Mouse (Mus musculus): ENCODE measurements at regions not wholly inside any gene's neighbourhood (a gene's known extent, or its start where the extent isn't known, plus 50 kb on each side); places are given as distances from the start of the nearest gene placed in this dataset.

DNA sequence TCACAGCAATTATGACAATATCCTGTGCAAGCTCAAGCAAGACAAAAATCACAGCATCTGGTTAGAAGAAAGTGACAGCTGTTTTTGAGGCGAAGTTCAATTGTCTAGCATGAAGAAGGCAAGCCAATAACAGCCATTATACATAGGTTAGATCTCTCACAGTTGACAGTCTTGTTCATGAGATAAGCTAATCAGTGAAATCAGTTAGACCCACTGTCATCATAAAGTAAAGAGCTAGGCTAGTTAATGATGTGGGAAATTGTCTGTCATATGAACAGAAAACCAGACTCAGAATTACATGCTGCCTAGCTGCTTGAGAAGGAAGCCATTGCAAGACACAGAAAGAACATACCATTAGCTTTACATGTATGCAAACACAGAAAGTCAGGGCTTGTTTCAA is 470.2 kb upstream of the 5930422O12Rik start:
- CTCF ChIA-PET, result no interaction called here

DNA sequence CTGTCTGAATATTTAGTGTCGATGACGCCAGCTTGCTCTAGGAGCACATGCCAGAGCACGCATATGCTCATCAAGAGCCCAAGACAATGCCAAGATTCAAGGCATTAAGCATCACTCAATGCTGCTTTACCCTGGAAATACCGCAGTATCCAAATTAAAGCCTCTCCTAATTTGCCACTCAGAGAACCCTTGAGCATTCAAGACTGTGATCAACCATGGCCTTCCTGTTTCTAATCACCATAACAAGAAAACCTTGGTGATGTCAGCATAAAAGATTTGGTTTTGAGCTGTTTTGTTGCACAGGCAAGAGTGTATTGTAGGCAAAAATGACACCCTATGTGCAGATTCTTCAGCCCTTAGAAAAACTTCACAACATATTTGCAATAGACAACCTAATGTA is 469.7 kb upstream of the 5930422O12Rik start:
- CTCF ChIA-PET, result no interaction called here

DNA sequence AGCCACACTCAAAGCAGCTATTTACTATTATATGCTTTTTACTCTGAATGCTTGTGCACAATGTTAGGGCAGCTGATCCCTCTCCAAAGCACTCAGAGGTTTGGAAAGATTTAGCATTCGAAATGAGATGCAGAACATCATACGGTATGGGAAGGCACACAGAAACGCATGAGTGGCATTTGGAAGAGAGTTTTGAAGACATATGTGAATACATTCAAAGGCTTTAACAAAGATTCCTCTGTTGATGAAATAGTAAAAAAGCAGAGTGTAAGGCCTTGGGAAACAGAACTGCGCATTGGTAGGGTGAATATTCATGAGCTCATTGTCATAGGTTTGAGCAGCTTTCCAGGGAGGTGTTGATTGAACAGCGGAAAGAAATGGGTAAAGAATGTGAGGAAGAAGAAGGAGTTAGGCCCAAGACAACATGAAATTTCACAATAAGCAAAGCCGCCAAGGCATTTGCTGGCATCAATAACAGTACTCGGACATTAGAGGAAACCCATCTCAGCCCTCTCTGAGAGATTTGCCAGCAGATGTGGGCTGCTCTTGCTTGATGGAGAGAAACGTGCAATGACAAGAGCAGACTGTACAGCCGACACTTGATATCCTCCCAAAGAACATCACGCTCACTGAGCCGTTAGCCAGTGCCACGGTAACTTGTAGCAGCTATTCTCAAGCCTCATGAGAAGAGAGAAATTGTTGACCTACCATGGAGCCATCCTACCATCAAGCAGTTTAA is 469.0 kb upstream of the 5930422O12Rik start:
- CTCF ChIA-PET, result no interaction called here

DNA sequence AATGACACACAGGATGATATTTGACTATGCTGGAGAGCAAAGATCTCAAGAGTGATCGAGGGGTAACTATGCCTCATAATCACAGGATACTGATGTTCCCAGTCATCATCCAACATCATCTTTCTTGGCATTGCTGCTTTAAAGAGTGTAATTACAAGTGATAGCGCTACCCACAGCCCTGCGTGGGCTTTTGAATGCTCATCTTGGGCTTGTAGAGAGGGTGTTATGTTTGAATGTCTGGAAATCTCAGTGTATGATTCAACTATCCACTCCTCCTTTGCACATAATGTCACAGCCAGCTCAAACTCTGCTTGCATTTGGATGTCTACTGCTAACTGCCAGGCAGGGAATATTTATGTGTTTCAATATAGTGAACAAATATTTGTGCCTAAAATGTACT is 438.3 kb upstream of the 5930422O12Rik start:
- CTCF ChIA-PET, result no interaction called here

DNA sequence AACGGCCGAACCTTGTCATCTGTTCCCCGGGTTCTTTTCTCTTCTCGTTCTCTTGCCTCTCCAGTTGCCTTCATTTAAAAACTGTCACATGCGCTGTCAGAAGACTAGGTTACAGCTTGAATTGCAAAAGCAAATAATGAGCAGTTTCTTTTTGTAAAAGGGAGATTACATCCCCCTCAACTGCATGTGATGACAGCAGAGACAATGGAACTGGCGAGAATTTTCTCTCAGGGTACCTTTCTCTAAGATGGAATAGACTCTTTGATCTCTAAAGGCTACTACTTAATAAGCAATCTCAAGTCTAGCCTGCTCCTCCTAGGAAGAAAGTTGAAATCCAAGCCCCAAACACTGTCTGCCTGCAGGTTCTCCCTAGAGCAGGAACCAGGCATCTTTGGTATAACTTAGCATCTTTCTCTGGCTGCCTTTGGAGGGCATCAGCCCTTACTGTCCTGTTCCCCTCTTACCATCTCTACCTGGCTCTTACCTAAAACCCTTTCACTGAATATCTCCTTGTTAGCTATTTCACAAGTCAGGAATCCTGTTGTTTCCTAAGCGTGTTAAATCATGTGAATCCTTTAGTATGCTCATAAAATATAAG is 424.4 kb upstream of the 5930422O12Rik start:
- CTCF ChIA-PET, result interaction anchor here (0.7 kb wide), 1 partner anchor 647 kb away, joined by 5 read pairs; no protein-coding TSS in a partner anchor

DNA sequence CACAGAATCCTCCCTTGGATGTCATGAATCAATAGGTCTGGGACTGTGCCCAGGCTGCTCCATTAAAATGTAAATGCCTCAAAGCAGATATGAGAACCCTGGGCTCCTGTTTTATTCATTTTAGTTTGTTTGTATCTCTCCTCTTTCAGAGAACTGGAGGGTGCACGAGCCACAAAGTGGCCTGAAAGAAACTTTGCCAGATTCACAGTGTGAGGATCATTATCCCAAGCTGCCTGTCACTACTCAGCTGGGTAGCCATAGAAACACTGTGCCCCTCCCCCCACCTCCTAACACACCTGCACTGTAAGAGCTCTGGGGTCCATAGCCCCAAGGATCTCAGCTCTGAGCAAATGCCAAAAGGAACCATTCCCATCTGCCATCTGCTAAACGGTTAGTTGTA is 423.9 kb upstream of the 5930422O12Rik start:
- CTCF ChIA-PET, result interaction anchor here (0.7 kb wide), 1 partner anchor 647 kb away, joined by 5 read pairs; no protein-coding TSS in a partner anchor

DNA sequence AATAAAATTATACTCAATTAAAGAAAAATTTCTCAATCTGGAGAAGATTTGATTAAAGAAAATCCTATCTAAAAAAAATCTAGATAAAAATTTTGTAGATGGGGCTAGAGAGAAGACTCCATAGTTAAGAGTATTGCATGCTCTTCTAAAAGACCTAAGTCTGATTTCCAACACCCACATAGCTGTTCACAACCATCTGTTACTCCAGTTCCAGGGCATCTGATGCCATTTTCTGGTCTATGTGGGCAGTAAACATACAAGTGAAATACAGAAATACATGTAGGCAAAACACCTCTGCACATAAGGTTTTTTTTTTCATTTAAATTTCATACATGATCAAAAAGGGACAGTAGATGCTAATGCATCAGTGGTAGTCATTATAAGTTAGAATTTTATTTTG is 418.4 kb upstream of the 5930422O12Rik start:
- CTCF ChIA-PET, result no interaction called here

DNA sequence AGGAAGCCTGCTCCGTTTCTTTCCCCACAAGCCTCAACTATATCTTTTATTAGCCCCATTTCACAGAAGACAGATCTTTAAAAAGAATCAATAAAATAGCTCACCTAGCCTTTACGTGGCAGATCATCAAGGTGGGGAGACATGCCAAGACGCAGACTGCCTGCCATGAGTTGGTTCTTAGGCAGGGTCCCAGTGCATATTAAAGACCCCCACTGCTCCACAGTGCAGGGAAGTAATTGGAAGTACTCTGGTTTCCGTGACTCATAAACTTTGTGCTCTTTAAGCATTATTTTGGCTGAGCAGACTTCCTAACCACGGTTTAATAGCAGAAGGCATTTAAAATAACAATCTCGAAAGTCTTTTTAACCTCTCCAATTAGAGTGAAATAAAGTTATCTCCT is 415.7 kb upstream of the 5930422O12Rik start:
- CTCF ChIA-PET, result no interaction called here

DNA sequence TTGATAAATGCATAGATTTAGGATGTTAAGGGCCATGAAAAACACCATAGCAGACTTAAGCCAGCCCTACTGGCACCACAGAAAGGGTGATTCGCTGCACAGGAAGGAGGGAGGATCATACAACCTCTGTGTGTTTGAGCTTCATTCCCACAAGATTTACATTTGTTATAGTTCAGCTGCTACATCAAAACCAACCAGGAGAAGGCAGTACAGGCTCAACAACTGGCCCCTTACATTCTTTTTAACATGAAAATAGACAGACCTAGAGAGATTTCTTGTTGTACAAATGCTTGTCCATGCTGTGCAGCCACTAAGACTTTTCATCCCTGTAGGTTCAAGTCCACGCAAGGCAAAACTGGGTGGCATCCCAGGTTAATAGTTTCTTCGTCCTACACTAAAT is 412.6 kb upstream of the 5930422O12Rik start:
- CTCF ChIA-PET, result no interaction called here

DNA sequence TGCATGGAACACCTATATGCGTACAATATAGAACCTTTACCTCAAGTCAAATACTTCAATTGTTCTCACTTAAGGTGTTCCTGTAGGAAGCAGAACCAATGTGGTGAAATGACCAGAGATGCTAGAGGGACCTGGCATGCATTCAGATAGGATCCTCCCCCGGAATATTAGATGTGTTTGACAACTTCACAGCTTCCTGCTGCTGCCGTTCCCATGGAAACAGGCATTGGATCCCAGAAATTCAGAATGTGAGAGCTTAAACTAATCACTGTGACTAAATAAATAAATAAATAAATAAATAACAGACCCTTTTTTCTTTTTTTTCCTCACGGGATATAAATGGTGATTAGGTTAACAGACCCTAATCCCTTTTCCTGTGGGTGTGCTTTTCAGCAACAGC is 401.5 kb upstream of the 5930422O12Rik start:
- CTCF ChIA-PET, result no interaction called here

DNA sequence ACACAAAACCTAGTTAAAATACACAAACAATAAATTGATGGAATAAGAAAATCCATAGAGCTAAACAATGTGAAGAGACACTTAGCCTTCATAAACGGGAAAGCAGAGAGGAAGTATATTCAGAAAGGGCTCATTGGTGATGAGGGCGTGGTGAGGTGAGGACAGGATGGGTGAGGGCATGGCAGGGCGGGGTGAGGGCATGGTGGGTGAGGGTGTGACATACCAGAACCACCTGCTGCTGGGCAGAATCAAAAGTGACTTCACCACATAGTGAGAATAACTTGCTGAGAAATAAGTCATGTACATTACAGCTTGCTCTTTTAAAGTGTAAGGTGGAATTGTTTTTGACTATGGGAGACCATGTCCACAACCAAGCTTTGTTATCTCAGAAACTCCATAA is 399.1 kb upstream of the 5930422O12Rik start:
- CTCF ChIA-PET, result interaction anchor here (0.7 kb wide), 1 partner anchor 35 kb away, joined by 3 read pairs; no protein-coding TSS in a partner anchor

DNA sequence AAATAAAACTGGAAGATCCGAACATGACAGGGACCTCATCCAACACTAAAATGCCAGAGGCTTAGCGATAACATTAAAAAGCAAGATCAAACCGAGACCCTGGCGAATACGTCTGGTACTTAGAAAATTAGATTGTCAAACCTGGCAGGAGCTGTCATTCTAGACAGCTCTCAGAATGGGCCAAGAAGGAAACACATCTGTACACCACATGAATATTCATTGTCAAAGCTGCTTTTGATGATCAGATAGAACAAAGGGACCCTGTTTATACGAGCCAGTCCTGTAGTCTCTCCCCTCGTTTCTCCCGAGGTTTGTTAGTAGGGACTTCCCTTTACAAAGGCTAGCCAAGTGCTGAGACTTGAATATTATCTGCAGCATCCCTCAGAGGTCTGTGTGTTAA is 376.5 kb upstream of the 5930422O12Rik start:
- CTCF ChIA-PET, result interaction anchor here (0.6 to 0.7 kb wide), 2 partner anchors 160 to 589 kb away, joined by 3 to 4 read pairs; no protein-coding TSS in a partner anchor

DNA sequence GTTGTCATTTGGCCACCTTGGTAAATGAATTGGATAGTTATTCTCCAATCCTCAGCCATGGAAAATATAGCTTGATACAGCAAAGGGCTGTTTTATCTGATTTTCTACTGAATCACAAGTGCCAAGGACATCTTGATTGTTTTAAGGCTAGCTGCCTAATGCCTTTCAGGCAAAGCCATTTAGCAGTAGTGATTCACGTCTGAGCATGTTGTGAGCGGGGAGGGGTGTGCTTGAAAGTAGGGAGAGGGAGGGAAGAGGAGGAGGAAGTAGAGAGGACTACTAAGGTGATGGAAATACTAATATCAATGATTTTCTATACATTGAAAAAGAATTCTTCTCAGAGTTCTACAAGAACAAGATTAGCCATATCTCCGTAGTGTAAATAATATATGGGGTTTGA is 362.9 kb upstream of the 5930422O12Rik start:
- CTCF ChIA-PET, result no interaction called here

DNA sequence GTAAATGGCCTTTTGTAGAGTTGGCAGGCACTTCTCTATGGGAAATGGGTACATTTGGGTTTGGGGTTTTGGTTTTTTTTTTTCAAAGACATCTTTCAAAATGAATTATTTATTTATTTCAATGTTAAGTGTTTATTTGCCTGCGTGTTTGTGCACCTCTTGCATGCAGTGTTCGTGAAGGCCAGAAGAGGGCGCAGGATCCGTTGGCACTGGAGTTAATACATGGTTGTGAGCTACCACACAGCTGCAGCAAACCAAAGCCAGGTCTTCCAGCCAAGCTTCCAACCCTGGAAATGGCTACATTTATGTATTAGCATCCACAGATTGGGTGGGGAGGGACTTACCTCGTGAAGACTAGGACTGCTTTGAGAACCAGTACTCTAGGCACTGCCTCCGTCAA is 362.3 kb upstream of the 5930422O12Rik start:
- CTCF ChIA-PET, result no interaction called here

DNA sequence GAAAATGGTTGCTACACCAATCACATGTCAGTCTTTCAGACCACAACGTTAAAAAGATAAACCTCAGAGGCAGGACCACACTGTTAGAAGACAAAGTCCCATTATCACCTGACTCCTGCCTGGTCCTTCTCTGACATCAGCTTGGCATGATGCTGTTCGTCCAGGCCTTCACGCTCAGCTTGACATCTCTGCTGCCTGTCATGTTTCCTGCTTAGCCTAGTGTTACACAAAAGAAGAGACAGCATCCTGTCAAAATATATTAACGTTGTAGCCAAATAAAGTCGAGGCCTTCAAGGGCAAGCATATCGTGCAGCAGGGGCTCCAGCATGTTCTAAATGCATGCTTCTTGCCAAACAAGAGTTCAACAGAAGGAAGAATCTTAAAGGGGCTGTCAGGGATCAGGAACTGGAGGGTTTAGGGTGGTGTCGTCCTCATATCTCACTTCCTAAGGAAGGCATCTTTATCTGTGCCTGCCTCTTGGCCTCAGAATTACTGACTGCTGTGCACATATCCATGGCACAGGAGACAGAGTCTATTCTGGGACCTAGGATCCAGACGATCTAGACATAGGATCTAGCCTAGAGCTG is 361.0 kb upstream of the 5930422O12Rik start:
- CTCF ChIA-PET, result no interaction called here

DNA sequence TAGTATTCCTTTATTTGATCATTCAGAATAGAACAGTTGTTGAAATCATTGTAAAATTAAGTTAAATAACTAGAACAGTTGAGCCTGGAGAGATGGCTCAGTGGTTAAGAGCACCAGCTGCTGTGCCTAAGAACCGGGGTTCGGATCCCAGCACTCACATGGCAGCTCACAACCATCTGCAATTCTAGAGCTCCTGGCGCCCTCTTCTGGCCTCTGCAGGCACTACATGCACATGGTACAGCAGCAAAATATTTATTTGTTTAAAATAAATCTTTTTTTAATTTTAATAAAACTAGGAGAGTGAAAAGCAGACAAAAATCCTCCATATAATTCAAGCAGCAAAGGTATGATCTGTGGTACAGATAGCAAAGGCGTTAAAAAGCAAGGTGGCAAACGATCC is 360.0 kb upstream of the 5930422O12Rik start:
- CTCF ChIA-PET, result no interaction called here

DNA sequence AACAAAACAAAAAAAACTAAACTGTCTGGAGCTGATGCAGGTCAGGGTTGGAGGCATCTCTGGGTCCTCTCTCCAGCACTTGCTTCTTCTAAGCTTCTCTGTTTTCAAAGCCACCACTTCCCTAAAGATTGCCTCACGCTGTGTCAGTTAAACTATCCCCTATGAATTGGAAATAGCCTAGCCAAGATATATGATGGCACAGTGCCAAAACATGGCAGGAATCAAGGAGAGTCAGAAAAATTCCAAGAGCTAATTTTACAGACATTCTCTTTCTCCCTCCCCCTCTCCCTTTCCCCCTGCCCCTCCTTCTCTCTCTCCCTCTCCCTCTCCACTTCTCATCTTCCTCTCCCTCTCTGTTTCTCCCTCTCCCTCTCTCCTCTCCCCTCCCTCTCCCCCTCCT is 353.3 kb upstream of the 5930422O12Rik start:
- CTCF ChIA-PET, result no interaction called here

DNA sequence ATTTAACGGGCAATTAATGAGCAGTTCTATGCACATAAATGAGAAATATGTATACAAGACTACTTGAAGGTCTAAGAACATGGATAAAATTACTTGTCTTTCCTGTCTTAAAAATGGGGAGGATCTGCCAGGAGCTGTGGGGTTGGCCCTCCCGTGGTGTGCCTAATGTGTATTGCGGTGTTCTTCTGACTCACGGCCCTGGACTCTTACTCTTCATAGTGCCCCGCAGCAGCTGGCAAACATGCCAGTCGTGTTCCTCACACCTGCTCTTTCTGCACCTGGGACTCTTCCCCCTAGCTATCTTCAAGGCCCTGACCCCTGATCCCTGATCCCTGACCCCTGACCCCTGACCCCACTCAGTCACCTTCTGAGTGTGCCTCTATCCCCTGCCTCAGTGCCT is 352.3 kb upstream of the 5930422O12Rik start:
- CTCF ChIA-PET, result no interaction called here

DNA sequence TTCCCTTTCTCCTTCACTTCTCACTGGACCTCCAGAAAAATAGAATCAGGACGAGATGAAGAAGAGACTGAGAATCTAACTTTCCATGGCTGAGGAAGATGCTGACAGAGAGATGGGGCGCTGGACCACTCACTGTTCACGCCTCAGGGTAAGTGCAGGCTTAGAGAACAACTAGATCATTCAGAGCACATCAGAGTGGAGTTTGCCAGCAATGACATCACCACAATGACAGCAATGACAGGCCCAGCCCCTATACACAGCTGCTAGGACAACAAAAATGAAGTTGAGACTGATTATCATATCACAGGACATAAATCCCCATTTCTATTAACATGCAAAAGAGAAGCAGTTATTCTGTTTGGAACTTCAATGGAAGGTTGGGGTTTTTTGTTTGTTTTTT is 350.4 kb upstream of the 5930422O12Rik start:
- CTCF ChIA-PET, result no interaction called here

DNA sequence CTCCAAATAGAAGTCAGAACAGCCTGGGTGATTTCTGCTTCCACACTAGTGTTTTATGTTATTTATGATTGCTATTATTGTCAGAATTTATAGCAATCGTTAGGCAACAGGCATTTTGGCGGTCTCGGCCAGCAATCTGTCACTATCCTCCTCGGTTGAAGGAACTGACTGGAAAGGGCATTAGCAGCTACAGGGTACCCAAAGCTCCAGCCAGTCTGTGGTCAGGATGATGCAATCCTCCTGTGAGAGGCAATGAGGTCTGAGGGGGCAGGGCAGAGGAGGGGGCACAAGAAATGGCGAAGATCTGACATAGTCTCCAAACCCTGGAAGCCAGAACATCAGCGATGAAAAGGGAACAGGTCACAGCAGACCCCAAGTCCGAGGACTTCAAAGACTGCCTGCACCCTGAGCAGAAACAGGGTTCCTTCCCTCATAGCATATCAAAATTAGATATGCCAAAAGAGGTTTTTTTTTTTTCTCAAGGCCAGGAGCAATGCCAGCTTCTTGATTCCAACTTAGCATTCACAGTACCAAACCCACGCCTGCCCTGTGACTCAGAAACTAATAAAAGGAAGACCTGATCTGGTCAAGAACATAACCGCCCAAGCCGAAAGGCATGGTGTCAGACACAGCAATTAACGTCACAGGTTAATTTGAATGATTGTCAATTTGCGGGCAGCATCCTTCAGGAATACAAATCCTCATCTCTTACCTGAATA is 348.5 kb upstream of the 5930422O12Rik start:
- CTCF ChIA-PET, result no interaction called here

DNA sequence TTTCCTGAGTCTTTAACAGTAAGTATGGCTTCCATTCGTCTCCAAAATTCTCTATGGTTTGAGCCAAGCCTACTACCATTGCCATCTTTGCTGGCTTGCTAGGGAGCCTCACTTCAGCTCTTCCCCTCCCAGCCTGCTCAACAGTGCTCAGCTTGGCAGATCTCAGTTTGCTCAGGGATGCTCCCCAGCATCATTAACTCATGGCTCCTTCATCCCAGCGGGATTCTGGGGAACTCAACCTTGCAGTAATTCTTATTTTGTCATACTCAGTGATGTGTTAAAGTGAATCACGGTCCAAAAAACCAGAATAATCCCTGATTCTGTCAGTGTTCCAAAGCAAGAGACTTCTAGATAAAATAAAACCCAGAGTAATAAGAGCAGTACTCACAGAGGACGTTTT is 346.6 kb upstream of the 5930422O12Rik start:
- CTCF ChIA-PET, result no interaction called here

DNA sequence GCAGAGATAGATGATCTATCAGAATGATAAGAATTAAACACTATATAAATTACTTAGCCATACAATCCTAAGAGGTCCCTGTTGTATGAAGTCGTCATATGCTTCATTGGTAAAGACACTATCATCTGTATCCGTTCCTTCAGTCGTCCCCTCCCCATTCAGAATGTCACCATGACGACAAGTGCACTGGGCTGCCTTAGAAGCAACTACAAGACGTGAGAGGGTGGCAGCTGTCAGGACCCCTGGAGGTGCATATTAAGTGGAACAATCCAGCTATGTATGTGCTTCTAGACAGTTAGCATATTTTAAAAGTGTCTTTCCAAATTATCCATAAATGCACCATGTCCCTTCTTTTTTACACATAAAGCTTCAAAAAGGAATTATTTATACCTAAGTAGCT is 343.0 kb upstream of the 5930422O12Rik start:
- CTCF ChIA-PET, result no interaction called here

DNA sequence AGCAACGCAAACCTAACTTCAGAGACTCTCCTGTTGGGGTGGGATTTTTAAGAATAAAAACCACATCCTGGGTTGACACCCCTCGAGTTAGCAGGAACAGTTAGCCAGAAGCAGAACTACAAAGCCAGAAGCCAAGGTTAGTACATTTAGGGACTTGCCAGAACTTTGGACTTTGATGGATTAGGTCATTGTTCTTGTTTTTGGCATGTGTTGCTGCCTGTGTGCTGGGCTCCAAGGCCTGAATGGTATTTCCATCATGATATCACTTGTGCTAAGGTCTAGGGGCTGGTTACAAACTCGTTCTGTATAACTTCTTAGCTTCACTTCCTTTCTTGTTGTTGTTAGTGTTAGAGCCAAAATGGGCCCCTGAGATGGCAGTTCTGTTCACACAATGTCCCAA is 338.8 kb upstream of the 5930422O12Rik start:
- CTCF ChIA-PET, result no interaction called here

Data from spleen, embryonic (tissue).